Mouse (Mus musculus): ENCODE data around the gene Tex13b. TPM values are rescaled to one million over a fixed set of nuclear protein-coding genes. Genes with fewer than 3 reads are reported as not detected.
"Not testable (repeated sequence)": the region's sequence is repeated elsewhere in the genome, so short reads cannot be mapped to it uniquely, and the experiment has no call there.

Gene Tex13b
- polyA plus RNA-seq (2014; fragmentation: Nextera tagmentation; extraction: Ambion mirVana): not detected in 2 replicates

- Histone ChIP-seq H3K27ac (ENCODE audit: low read depth, low read length) (no peak within 1 kb of the TSS), H3K36me3 (ENCODE audit: control insufficient read depth, insufficient read depth, low read length) (no peaks in the 10 kb centered on the region), H3K27me3 (replicated peaks; ENCODE audit: control insufficient read depth, insufficient read depth, low read length) (no peaks in the 10 kb centered on the region), H3K9me3 (replicated peaks; ENCODE audit: control insufficient read depth, low read length) (no peaks in the 10 kb centered on the region), H3K9ac (ENCODE audit: low read length) (no peak within 1 kb of the TSS), H3K4me1 (ENCODE audit: control insufficient read depth, insufficient read depth, low read length) (no peaks in the 10 kb centered on the region), H3K4me3 (ENCODE audit: low read depth, low read length) (no peak within 1 kb of the TSS), H3K4me2 (ENCODE audit: low read length) (no peak within 1 kb of the TSS)
- DNase-seq (ENCODE audit: low spot score): no peak
- 95% methylated on average over 22 of the region's 22 CpGs for WGBS
- no peak for ATAC-seq
Observed at GRCm38 (mm10) chrX:140813312-140814006, at the start of gene Tex13b. Tex13b (minus strand) TSS chrX:140813433.

- Histone ChIP-seq H3K27ac (ENCODE audit: low read depth, low read length) (no peak overlapping the region), H3K4me2 (ENCODE audit: low read length) (no peak overlapping the region), H3K4me1 (ENCODE audit: control insufficient read depth, insufficient read depth, low read length) (no peaks in the 10 kb centered on the region), H3K36me3 (ENCODE audit: control insufficient read depth, insufficient read depth, low read length) (no peaks in the 10 kb centered on the region), H3K27me3 (replicated peaks; ENCODE audit: control insufficient read depth, insufficient read depth, low read length) (no peaks in the 10 kb centered on the region), H3K9me3 (replicated peaks; ENCODE audit: control insufficient read depth, low read length) (no peaks in the 10 kb centered on the region), H3K4me3 (ENCODE audit: low read depth, low read length) (no peak overlapping the region), H3K9ac (ENCODE audit: low read length) (no peak overlapping the region)
- ATAC-seq (no peak), DNase-seq (ENCODE audit: low spot score) (no peak)
- 95% methylated on average over 6 of the region's 6 CpGs for WGBS
Observed at GRCm38 (mm10) chrX:140862760-140863159, 49.5 kb upstream of the Tex13b start.

GRCm38 (mm10) chrX:140857445-140857844 is 44.2 kb upstream of the Tex13b start:
- Histone ChIP-seq H3K36me3 (ENCODE audit: control insufficient read depth, insufficient read depth, low read length) (no peaks in the 10 kb centered on the region), H3K9me3 (replicated peaks; ENCODE audit: control insufficient read depth, low read length) (no peaks in the 10 kb centered on the region), H3K4me3 (ENCODE audit: low read depth, low read length) (no peak overlapping the region), H3K27ac (ENCODE audit: low read depth, low read length) (no peak overlapping the region), H3K4me2 (ENCODE audit: low read length) (no peak overlapping the region), H3K9ac (ENCODE audit: low read length) (no peak overlapping the region), H3K4me1 (ENCODE audit: control insufficient read depth, insufficient read depth, low read length) (no peaks in the 10 kb centered on the region), H3K27me3 (replicated peaks; ENCODE audit: control insufficient read depth, insufficient read depth, low read length) (no peaks in the 10 kb centered on the region)
- no peak; the same call in 1 of the 2 replicates for ATAC-seq
- WGBS: 36% methylated on average over 2 of the region's 2 CpGs
- DNase-seq (ENCODE audit: low spot score): peak; percentile 35

- H3K9ac ChIP-seq (ENCODE audit: low read length); ATAC-seq; H3K4me1 ChIP-seq (ENCODE audit: control insufficient read depth, insufficient read depth, low read length); H3K27me3 ChIP-seq (replicated peaks; ENCODE audit: control insufficient read depth, insufficient read depth, low read length); H3K4me3 ChIP-seq (ENCODE audit: low read depth, low read length); H3K4me2 ChIP-seq (ENCODE audit: low read length); DNase-seq (ENCODE audit: low spot score); H3K9me3 ChIP-seq (replicated peaks; ENCODE audit: control insufficient read depth, low read length); H3K27ac ChIP-seq (ENCODE audit: low read depth, low read length); H3K36me3 ChIP-seq (ENCODE audit: control insufficient read depth, insufficient read depth, low read length): not testable (repeated sequence)
- WGBS: 74% methylated on average over 5 of the region's 5 CpGs
Observed at GRCm38 (mm10) chrX:140857040-140857439, 43.8 kb upstream of the Tex13b start.

- DNase-seq (ENCODE audit: low spot score): no peak
- Histone ChIP-seq H3K9ac (ENCODE audit: low read length) (no peak overlapping the region), H3K27me3 (replicated peaks; ENCODE audit: control insufficient read depth, insufficient read depth, low read length) (no peaks in the 10 kb centered on the region), H3K4me3 (ENCODE audit: low read depth, low read length) (no peak overlapping the region), H3K4me2 (ENCODE audit: low read length) (no peak overlapping the region), H3K27ac (ENCODE audit: low read depth, low read length) (no peak overlapping the region), H3K36me3 (ENCODE audit: control insufficient read depth, insufficient read depth, low read length) (no peaks in the 10 kb centered on the region), H3K9me3 (replicated peaks; ENCODE audit: control insufficient read depth, low read length) (no peaks in the 10 kb centered on the region), H3K4me1 (ENCODE audit: control insufficient read depth, insufficient read depth, low read length) (no peaks in the 10 kb centered on the region)
- 70% methylated on average over 3 of the region's 3 CpGs for WGBS
- no peak for ATAC-seq
Observed at GRCm38 (mm10) chrX:140854561-140854960, 41.3 kb upstream of the Tex13b start.

- H3K27me3 ChIP-seq (replicated peaks; ENCODE audit: control insufficient read depth, insufficient read depth, low read length); DNase-seq (ENCODE audit: low spot score); H3K9me3 ChIP-seq (replicated peaks; ENCODE audit: control insufficient read depth, low read length); H3K4me1 ChIP-seq (ENCODE audit: control insufficient read depth, insufficient read depth, low read length); H3K4me3 ChIP-seq (ENCODE audit: low read depth, low read length); ATAC-seq; H3K36me3 ChIP-seq (ENCODE audit: control insufficient read depth, insufficient read depth, low read length); H3K27ac ChIP-seq (ENCODE audit: low read depth, low read length); H3K4me2 ChIP-seq (ENCODE audit: low read length); H3K9ac ChIP-seq (ENCODE audit: low read length): not testable (repeated sequence)
- 100% methylated on average over 1 of the region's 1 CpGs for WGBS
Observed at GRCm38 (mm10) chrX:140845401-140845800, 32.2 kb upstream of the Tex13b start.

GRCm38 (mm10) chrX:140839887-140840286 is 26.7 kb upstream of the Tex13b start:
- no peak overlapping the region for H3K27ac ChIP-seq (ENCODE audit: low read depth, low read length)
- H3K4me2 ChIP-seq (ENCODE audit: low read length): no peak overlapping the region
- DNase-seq (ENCODE audit: low spot score): no peak
- no peaks in the 10 kb centered on the region for H3K4me1 ChIP-seq (ENCODE audit: control insufficient read depth, insufficient read depth, low read length)
- H3K4me3 ChIP-seq (ENCODE audit: low read depth, low read length): no peak overlapping the region
- no peaks in the 10 kb centered on the region for H3K27me3 ChIP-seq (replicated peaks; ENCODE audit: control insufficient read depth, insufficient read depth, low read length)
- WGBS: 63% methylated on average over 4 of the region's 4 CpGs
- no peaks in the 10 kb centered on the region for H3K9me3 ChIP-seq (replicated peaks; ENCODE audit: control insufficient read depth, low read length)
- no peak for ATAC-seq
- H3K36me3 ChIP-seq (ENCODE audit: control insufficient read depth, insufficient read depth, low read length): no peaks in the 10 kb centered on the region
- H3K9ac ChIP-seq (ENCODE audit: low read length): no peak overlapping the region

- DNase-seq (ENCODE audit: low spot score) (no peak), ATAC-seq (no peak)
- Histone ChIP-seq H3K27ac (ENCODE audit: low read depth, low read length) (no peak overlapping the region), H3K36me3 (ENCODE audit: control insufficient read depth, insufficient read depth, low read length) (no peaks in the 10 kb centered on the region), H3K9me3 (replicated peaks; ENCODE audit: control insufficient read depth, low read length) (no peaks in the 10 kb centered on the region), H3K4me3 (ENCODE audit: low read depth, low read length) (no peak overlapping the region), H3K9ac (ENCODE audit: low read length) (no peak overlapping the region), H3K4me1 (ENCODE audit: control insufficient read depth, insufficient read depth, low read length) (no peaks in the 10 kb centered on the region), H3K4me2 (ENCODE audit: low read length) (no peak overlapping the region), H3K27me3 (replicated peaks; ENCODE audit: control insufficient read depth, insufficient read depth, low read length) (no peaks in the 10 kb centered on the region)
- 76% methylated on average over 3 of the region's 3 CpGs for WGBS
Observed at GRCm38 (mm10) chrX:140838077-140838476, 24.8 kb upstream of the Tex13b start.

GRCm38 (mm10) chrX:140831706-140832105 is 18.5 kb upstream of the Tex13b start:
- Histone ChIP-seq H3K4me2 (ENCODE audit: low read length) (no peak overlapping the region), H3K4me1 (ENCODE audit: control insufficient read depth, insufficient read depth, low read length) (no peaks in the 10 kb centered on the region), H3K27ac (ENCODE audit: low read depth, low read length) (no peak overlapping the region), H3K9me3 (replicated peaks; ENCODE audit: control insufficient read depth, low read length) (no peaks in the 10 kb centered on the region), H3K9ac (ENCODE audit: low read length) (no peak overlapping the region), H3K4me3 (ENCODE audit: low read depth, low read length) (no peak overlapping the region), H3K27me3 (replicated peaks; ENCODE audit: control insufficient read depth, insufficient read depth, low read length) (no peaks in the 10 kb centered on the region), H3K36me3 (ENCODE audit: control insufficient read depth, insufficient read depth, low read length) (no peaks in the 10 kb centered on the region)
- 62% methylated on average over 4 of the region's 4 CpGs for WGBS
- peak; percentile 9 for DNase-seq (ENCODE audit: low spot score)
- ATAC-seq: no peak
